ENCODE assay signal across 23 mouse cellular contexts in the genomic region with DNA sequence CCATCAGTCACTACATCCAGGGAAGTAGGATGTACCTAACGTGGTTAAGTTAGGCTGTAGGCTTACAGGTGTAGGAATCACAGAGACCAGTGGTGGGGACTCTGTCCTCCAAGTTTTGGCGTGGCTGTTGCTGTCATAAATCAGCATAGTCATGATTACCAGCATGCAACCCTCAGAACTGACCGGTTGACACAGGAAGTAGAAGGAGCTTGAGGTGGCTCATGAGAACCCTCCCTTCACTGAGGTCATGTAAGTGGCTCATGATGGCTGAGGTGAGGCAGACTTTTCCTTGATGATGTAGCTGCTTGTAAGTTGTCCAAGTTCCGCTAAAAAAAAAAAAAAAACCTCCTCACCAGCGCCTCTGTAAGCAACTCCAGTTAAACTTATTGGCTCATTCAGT. TPM values are rescaled to one million over a fixed set of nuclear protein-coding genes. Genes with fewer than 3 reads are reported as not detected.
A peak's percentile ranks its signal among the peaks of the same experiment; 100 is the strongest.
DNase-seq lines count a peak whose midpoint lies in the region; ATAC-seq and TF ChIP-seq lines count a peak whose summit lies in the region.
"Had no signal": no experiment of that assay in that cellular context is flagged by ENCODE, and none has a peak within 500 bp of the region (broad histone marks: within the 10 kb centered on the region; RNA-seq: fewer than 3 reads in every experiment).

No protein-coding gene starts in this region.

- H3K27me3 ChIP-seq in hindbrain, embryonic 11.5 days (ENCODE audit: control insufficient read depth, insufficient read depth, low read length), result no peaks in the 10 kb centered on the region
- H3K27me3 ChIP-seq: embryonic facial prominence, embryonic 13.5 days; limb, embryonic 13.5 days; midbrain, embryonic 15.5 days; Patski had no signal

- peak overlapping the region; percentile 61 for H3K27ac ChIP-seq in layer of hippocampus, adult 2 months
- H3K27ac ChIP-seq in hindbrain, embryonic 11.5 days (ENCODE audit: low read depth, low read length), result no peak overlapping the region
- H3K27ac ChIP-seq: embryonic facial prominence, embryonic 13.5 days; kidney, postnatal 0 days; limb, embryonic 13.5 days; midbrain, embryonic 15.5 days had no signal

- no peak for TF ChIP-seq CTCF in layer of hippocampus, adult 2 months (conservative IDR thresholded peaks at IDR 0.05)

- 81% methylated on average over 5 of the region's 5 CpGs for WGBS in hindbrain, embryonic 11.5 days

- H3K4me3 ChIP-seq in layer of hippocampus, adult 2 months, result no peak overlapping the region
- H3K4me3 ChIP-seq in hindbrain, embryonic 11.5 days (ENCODE audit: low read depth, low read length), result no peak overlapping the region
- H3K4me3 ChIP-seq: embryonic facial prominence, embryonic 13.5 days; limb, embryonic 13.5 days; midbrain, embryonic 15.5 days had no signal

- peak; percentile 74 for ATAC-seq in neutrophil, adult 5-6 weeks (ENCODE audit: extremely low read depth, insufficient number of reproducible peaks, low FRiP score, poor library complexity, severe bottlenecking)
- no peak for ATAC-seq in hindbrain, embryonic 11.5 days (ENCODE audit: low FRiP score)
- ATAC-seq: forebrain, embryonic 16.5 days; hindbrain, embryonic 16.5 days; midbrain, embryonic 15.5 days had no signal

- no peaks in the 10 kb centered on the region for H3K36me3 ChIP-seq in hindbrain, embryonic 11.5 days (ENCODE audit: control insufficient read depth, insufficient read depth, low read length)
- H3K36me3 ChIP-seq: embryonic facial prominence, embryonic 13.5 days; limb, embryonic 13.5 days; midbrain, embryonic 15.5 days had no signal

- no peaks in the 10 kb centered on the region for H3K4me1 ChIP-seq in hindbrain, embryonic 11.5 days (replicated peaks; ENCODE audit: control insufficient read depth, insufficient read depth, low read length)
- H3K4me1 ChIP-seq: midbrain, embryonic 15.5 days had no signal

- no peaks in the 10 kb centered on the region for H3K9me3 ChIP-seq in hindbrain, embryonic 11.5 days (ENCODE audit: control insufficient read depth, low read length)
- H3K9me3 ChIP-seq: embryonic facial prominence, embryonic 13.5 days; limb, embryonic 13.5 days; midbrain, embryonic 15.5 days had no signal

- H3K9ac ChIP-seq in hindbrain, embryonic 11.5 days (ENCODE audit: low read depth, low read length), result no peak overlapping the region
- H3K9ac ChIP-seq: embryonic facial prominence, embryonic 13.5 days; limb, embryonic 13.5 days; midbrain, embryonic 15.5 days had no signal

- no peak for DNase-seq in layer of hippocampus, adult 2 months (ENCODE audit: low spot score in 2 of 2)
- DNase-seq in layer of hippocampus, adult 9-10 months (ENCODE audit: low spot score), result no peak
- peak; percentile 18 for DNase-seq in NIH3T3 (ENCODE audit: low read depth)
- peak; percentile 38 for DNase-seq in induced T-regulatory cell, adult 2 months (ENCODE audit: low read depth)
- no peak for DNase-seq in layer of hippocampus, postnatal 10 days (ENCODE audit: low spot score in 2 of 2)
- DNase-seq in hindbrain, embryonic 11.5 days (ENCODE audit: low spot score), result no peak
- DNase-seq: adrenal gland, adult 8-10 months; cerebellum, adult 9-11 months; heart, postnatal 10 days; kidney, adult 18-20 months; lung, adult 18-20 months; lung, postnatal 14 days; right cerebral cortex, postnatal 4 days; thymus, postnatal 25 days had no signal

- no peak overlapping the region for H3K4me2 ChIP-seq in hindbrain, embryonic 11.5 days (replicated peaks; ENCODE audit: low read depth, low read length)
- H3K4me2 ChIP-seq: embryonic facial prominence, embryonic 13.5 days; heart, embryonic 11.5 days; limb, embryonic 13.5 days; midbrain, embryonic 15.5 days had no signal

RNA-seq across cellular contexts. Expression of a gene that starts 14.0 kb away (rescaled TPM):
- 10 to 100 TPM; 68.6 to 73.2 TPM for total RNA-seq in layer of hippocampus, adult 2 months (2021)
- 341 and 410 TPM in 2 replicates for total RNA-seq in neutrophil, adult 5-6 weeks (2017)
- 10 to 100 TPM; 56.0 to 59.1 TPM for total RNA-seq in layer of hippocampus, postnatal 10 days (2021)
- 13.1 and 16.6 TPM in 2 replicates for polyA plus RNA-seq in hindbrain, embryonic 11.5 days (2014; fragmentation: Nextera tagmentation; extraction: Ambion mirVana)

Comparison
In these comparisons a context has a peak if more than half of its experiments do, and no peak if none do; other contexts are left out.
1. DNase-seq: peak in NIH3T3 (single experiment) and induced T-regulatory cell, adult 2 months (single experiment); none in layer of hippocampus, adult 2 months (0 of 2), layer of hippocampus, adult 9-10 months (single experiment), layer of hippocampus, postnatal 10 days (0 of 2) and hindbrain, embryonic 11.5 days (single experiment).